ENCODE assay signal across 28 mouse cellular contexts in the genomic region with DNA sequence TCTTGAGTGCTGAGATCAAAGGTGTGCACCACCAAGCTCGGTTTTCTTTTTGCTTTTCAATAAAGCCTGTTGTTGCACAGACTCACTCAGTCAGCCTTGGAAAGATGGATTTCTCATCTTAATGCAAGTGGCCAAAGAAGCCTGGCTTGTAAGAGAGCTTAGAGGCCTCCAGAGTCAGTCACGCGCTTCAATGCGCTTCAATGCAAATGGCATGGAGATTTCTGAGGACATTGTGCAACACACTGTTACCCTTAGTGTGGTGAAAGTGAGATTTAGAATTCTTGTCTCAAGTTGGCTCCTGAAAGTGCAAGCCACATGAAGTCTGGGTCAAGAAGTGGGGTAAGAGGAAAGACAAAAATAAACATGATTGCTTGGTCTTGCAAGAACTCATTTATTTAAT.
DNase-seq lines count a peak whose midpoint lies in the region; ATAC-seq and TF ChIP-seq lines count a peak whose summit lies in the region.
"Had no signal": no experiment of that assay in that cellular context is flagged by ENCODE, and none has a peak within 500 bp of the region (broad histone marks: within the 10 kb centered on the region; RNA-seq: fewer than 3 reads in every experiment).

No protein-coding gene starts in this region.

- no peak for TF ChIP-seq CTCF in lung, postnatal 0 days (IDR thresholded peaks at IDR 0.05)
- no peak for TF ChIP-seq CTCF in lung, adult 2 months (IDR thresholded peaks at IDR 0.05; ENCODE audit: insufficient read depth, low read length)
- TF ChIP-seq CTCF in bone marrow macrophage, adult 2 months (IDR thresholded peaks at IDR 0.05; ENCODE audit: low read depth, low read length), result no peak

- ATAC-seq in lung, postnatal 0 days, result peak; percentile 57
- no peak for ATAC-seq in midbrain, embryonic 11.5 days (ENCODE audit: low FRiP score)
- ATAC-seq in midbrain, embryonic 16.5 days, result no peak
- ATAC-seq: activated CD4-positive, CD25-positive, alpha-beta regulatory T cell, adult 4 months; forebrain, embryonic 15.5 days; hindbrain, postnatal 0 days; inflammation-experienced regulatory T-cells, adult 6 months had no signal

- H3K4me2 ChIP-seq in lung, postnatal 0 days (replicated peaks; ENCODE audit: low read depth, low read length), result no peak overlapping the region
- H3K4me2 ChIP-seq in midbrain, embryonic 11.5 days, result no peak overlapping the region
- no peak overlapping the region for H3K4me2 ChIP-seq in midbrain, embryonic 16.5 days (ENCODE audit: low read length)
- H3K4me2 ChIP-seq: embryonic facial prominence, embryonic 12.5 days; embryonic facial prominence, embryonic 15.5 days; forebrain, embryonic 12.5 days; forebrain, embryonic 15.5 days; heart, embryonic 12.5 days; heart, embryonic 15.5 days; hindbrain, embryonic 14.5 days had no signal

- no peaks in the 10 kb centered on the region for H3K4me1 ChIP-seq in lung, postnatal 0 days (ENCODE audit: insufficient read depth, low read depth, low read length)
- H3K4me1 ChIP-seq in lung, adult 2 months (ENCODE audit: control insufficient read depth, insufficient read depth, low read length), result no peaks in the 10 kb centered on the region; the same call in 1 of the 2 replicates
- no peaks in the 10 kb centered on the region for H3K4me1 ChIP-seq in midbrain, embryonic 11.5 days (ENCODE audit: control insufficient read depth, insufficient read depth, low read length)
- no peaks in the 10 kb centered on the region for H3K4me1 ChIP-seq in midbrain, embryonic 16.5 days (ENCODE audit: control insufficient read depth, insufficient read depth, low read length)
- peaks cover 4% of the 10 kb centered on the region; the same call in 1 of the 2 replicates for H3K4me1 ChIP-seq in bone marrow macrophage, adult 2 months (ENCODE audit: control insufficient read depth, insufficient read depth, low read length)
- H3K4me1 ChIP-seq: embryonic facial prominence, embryonic 12.5 days; embryonic facial prominence, embryonic 15.5 days; heart, embryonic 12.5 days; heart, embryonic 15.5 days; hindbrain, embryonic 10.5 days had no signal

- WGBS in lung, postnatal 0 days, result 79% methylated on average over 4 of the region's 4 CpGs
- 67% methylated on average over 4 of the region's 4 CpGs for whole genome bisulfite sequencing in lung, adult 2 months
- WGBS in midbrain, embryonic 11.5 days, result 61% methylated on average over 4 of the region's 4 CpGs
- 59% methylated on average over 4 of the region's 4 CpGs for whole genome bisulfite sequencing in midbrain, embryonic 16.5 days

- H3K36me3 ChIP-seq in lung, postnatal 0 days (ENCODE audit: insufficient read depth, low read length), result no peaks in the 10 kb centered on the region
- no peaks in the 10 kb centered on the region for H3K36me3 ChIP-seq in midbrain, embryonic 11.5 days (ENCODE audit: control insufficient read depth, insufficient read depth, low read length)
- no peaks in the 10 kb centered on the region for H3K36me3 ChIP-seq in midbrain, embryonic 16.5 days (ENCODE audit: control insufficient read depth, insufficient read depth, low read length)
- H3K36me3 ChIP-seq: embryonic facial prominence, embryonic 12.5 days; embryonic facial prominence, embryonic 15.5 days; forebrain, embryonic 12.5 days; forebrain, embryonic 15.5 days; heart, embryonic 12.5 days; heart, embryonic 15.5 days had no signal

- H3K27me3 ChIP-seq in lung, postnatal 0 days (replicated peaks; ENCODE audit: insufficient read depth, low read length), result no peaks in the 10 kb centered on the region
- H3K27me3 ChIP-seq in midbrain, embryonic 11.5 days (ENCODE audit: control insufficient read depth, insufficient read depth, low read length), result no peaks in the 10 kb centered on the region
- H3K27me3 ChIP-seq in midbrain, embryonic 16.5 days (ENCODE audit: control insufficient read depth, insufficient read depth, low read depth, low read length), result no peaks in the 10 kb centered on the region
- H3K27me3 ChIP-seq: embryonic facial prominence, embryonic 12.5 days; embryonic facial prominence, embryonic 15.5 days; forebrain, embryonic 12.5 days; forebrain, embryonic 15.5 days; heart, embryonic 12.5 days; heart, embryonic 15.5 days had no signal

- no peak for TF ChIP-seq POLR2A in lung, adult 2 months (IDR thresholded peaks at IDR 0.05; ENCODE audit: borderline replicate concordance, extremely low read depth, low read depth, low read length)
- TF ChIP-seq POLR2A in bone marrow macrophage, adult 2 months (IDR thresholded peaks at IDR 0.05; ENCODE audit: borderline replicate concordance, low read depth, low read length), result no peak

- H3K9ac ChIP-seq in lung, postnatal 0 days (replicated peaks; ENCODE audit: low read depth), result no peak overlapping the region
- no peak overlapping the region for H3K9ac ChIP-seq in midbrain, embryonic 11.5 days (ENCODE audit: low read length)
- no peak overlapping the region for H3K9ac ChIP-seq in midbrain, embryonic 16.5 days (ENCODE audit: low read depth, low read length)
- H3K9ac ChIP-seq: embryonic facial prominence, embryonic 12.5 days; embryonic facial prominence, embryonic 15.5 days; forebrain, embryonic 12.5 days; forebrain, embryonic 15.5 days; heart, embryonic 12.5 days; heart, embryonic 15.5 days; hindbrain, embryonic 14.5 days had no signal

- no peak for TF ChIP-seq EP300 in lung, postnatal 0 days (IDR thresholded peaks at IDR 0.05)

- no peaks in the 10 kb centered on the region for H3K9me3 ChIP-seq in lung, postnatal 0 days (ENCODE audit: low read length)
- no peaks in the 10 kb centered on the region for H3K9me3 ChIP-seq in midbrain, embryonic 11.5 days (ENCODE audit: control insufficient read depth, low read length)
- no peaks in the 10 kb centered on the region for H3K9me3 ChIP-seq in midbrain, embryonic 16.5 days (replicated peaks; ENCODE audit: control insufficient read depth, low read length, poor library complexity, severe bottlenecking)
- H3K9me3 ChIP-seq: embryonic facial prominence, embryonic 12.5 days; embryonic facial prominence, embryonic 15.5 days; forebrain, embryonic 12.5 days; forebrain, embryonic 15.5 days; heart, embryonic 12.5 days; heart, embryonic 15.5 days; hindbrain, embryonic 10.5 days had no signal

- H3K4me3 ChIP-seq in lung, postnatal 0 days (ENCODE audit: low read depth, low read length), result no peak overlapping the region
- H3K4me3 ChIP-seq in lung, adult 2 months (replicated peaks; ENCODE audit: extremely low read depth, low read depth, low read length), result no peak overlapping the region
- H3K4me3 ChIP-seq in midbrain, embryonic 11.5 days (ENCODE audit: low read depth, low read length), result no peak overlapping the region
- no peak overlapping the region for H3K4me3 ChIP-seq in midbrain, embryonic 16.5 days (ENCODE audit: low read depth, low read length)
- H3K4me3 ChIP-seq in bone marrow macrophage, adult 2 months (ENCODE audit: insufficient read depth, low read length), result no peak overlapping the region
- H3K4me3 ChIP-seq: embryonic facial prominence, embryonic 12.5 days; embryonic facial prominence, embryonic 15.5 days; forebrain, embryonic 12.5 days; forebrain, embryonic 15.5 days; heart, embryonic 12.5 days; heart, embryonic 15.5 days; hindbrain, embryonic 10.5 days had no signal

- no peak overlapping the region for H3K27ac ChIP-seq in lung, postnatal 0 days (ENCODE audit: low read length)
- no peak overlapping the region for H3K27ac ChIP-seq in midbrain, embryonic 11.5 days (ENCODE audit: low read depth, low read length)
- H3K27ac ChIP-seq in midbrain, embryonic 16.5 days (ENCODE audit: low read length), result no peak overlapping the region
- H3K27ac ChIP-seq in bone marrow macrophage, adult 2 months (ENCODE audit: insufficient read depth, low read depth, low read length), result peak overlapping the region; percentile 9; the same call in 1 of the 2 replicates
- H3K27ac ChIP-seq: embryonic facial prominence, embryonic 12.5 days; embryonic facial prominence, embryonic 15.5 days; forebrain, embryonic 12.5 days; forebrain, embryonic 15.5 days; heart, embryonic 15.5 days; hindbrain, embryonic 10.5 days; hindbrain, embryonic 14.5 days; hindbrain, postnatal 0 days had no signal

- peak; percentile 46 for DNase-seq in lung, postnatal 0 days (ENCODE audit: low spot score)
- DNase-seq in lung, adult 2 months, result no peak
- DNase-seq in midbrain, embryonic 11.5 days (ENCODE audit: low spot score, missing footprints), result peak; percentile 33
- DNase-seq in kidney, adult 8-10 months, result no peak
- DNase-seq in layer of hippocampus, postnatal 14 days (ENCODE audit: low spot score in 2 of 2), result no peak
- DNase-seq: adrenal gland, postnatal 10 days; adrenal gland, postnatal 36 days; B cell, adult 2 months; cerebellum, adult 11 months; cerebellum, adult 2 months; cerebellum, adult 9-11 months; cerebellum, postnatal 25 days; gastrocnemius, postnatal 25 days; heart, postnatal 10 days; heart, postnatal 36 days had no signal

Comparison
In these comparisons a context has a peak if more than half of its experiments do, and no peak if none do; other contexts are left out.
1. DNase-seq: peak in lung, postnatal 0 days (single experiment) and midbrain, embryonic 11.5 days (single experiment); none in lung, adult 2 months (single experiment), kidney, adult 8-10 months (0 of 2) and layer of hippocampus, postnatal 14 days (0 of 2).